Mouse (Mus musculus) limb, embryonic 14.5 days (tissue): ENCODE measurements at regions not wholly inside any gene's neighbourhood (a gene's known extent, or its start where the extent isn't known, plus 50 kb on each side); places are given as distances from the start of the nearest gene placed in this dataset.

Experiments
- ATAC-seq: fragments of 200-750 bp; cut with Nextera tagmentation; 2 replicates; pipeline ENCODE4 v1.8.0; 2017; ENCODE audit warnings: low read depth, moderate number of reproducible peaks, moderate TSS enrichment; ENCODE audit not compliant: low FRiP score
- DNase-seq: peaks from one replicate; pipeline ENCODE4 v3.0.0-alpha.2; 2015; ENCODE audit warnings: low spot score
- H3K27ac ChIP-seq: fragments of 300-500 bp; sonication (generic); replicated peaks from 2 replicates; pipeline ENCODE4 v1.5.1; 2014; ENCODE audit warnings: low read depth, mild to moderate bottlenecking, low read length, moderate library complexity, mixed read lengths
- H3K27me3 ChIP-seq: fragments of 300-500 bp; sonication (generic); 2 replicates; pipeline ENCODE4 v1.6.1; 2014; ENCODE audit warnings: low read length, mixed read lengths; ENCODE audit not compliant: control insufficient read depth, insufficient read depth
- H3K36me3 ChIP-seq: fragments of 300-500 bp; sonication (generic); 2 replicates; pipeline ENCODE4 v1.6.1; 2014; ENCODE audit warnings: mild to moderate bottlenecking, low read length, moderate library complexity, mixed read lengths; ENCODE audit not compliant: control insufficient read depth, insufficient read depth
- H3K4me1 ChIP-seq: fragments of 300-500 bp; sonication (generic); 2 replicates; pipeline ENCODE4 v1.6.1; 2014; ENCODE audit warnings: antibody characterized with exemption, low read length, mixed read lengths; ENCODE audit not compliant: control insufficient read depth, insufficient read depth
- H3K4me2 ChIP-seq: fragments of 300-500 bp; sonication (generic); replicated peaks from 2 replicates; pipeline ENCODE4 v1.6.1; 2014; ENCODE audit warnings: low read depth, mild to moderate bottlenecking, low read length, moderate library complexity; ENCODE audit not compliant: severe bottlenecking
- H3K4me3 ChIP-seq: fragments of 300-500 bp; sonication (generic); replicated peaks from 2 replicates; pipeline ENCODE4 v1.5.1; 2014; ENCODE audit warnings: low read length
- H3K9ac ChIP-seq: fragments of 300-500 bp; sonication (generic); 2 replicates; pipeline ENCODE4 v1.6.1; 2014; ENCODE audit warnings: mild to moderate bottlenecking, low read depth, low read length, moderate library complexity; ENCODE audit not compliant: severe bottlenecking
- H3K9me3 ChIP-seq: fragments of 300-500 bp; sonication (generic); 2 replicates; pipeline ENCODE4 v1.6.1; 2016; ENCODE audit warnings: low read length; ENCODE audit not compliant: control insufficient read depth
- POLR2A ChIP-seq: fragments of 200-500 bp; IDR thresholded peaks from 2 replicates; pipeline ENCODE4 v1.8.0; 2012; ENCODE audit warnings: inconsistent platforms, mild to moderate bottlenecking, moderate library complexity, borderline replicate concordance; ENCODE audit not compliant: insufficient read depth, insufficient read length; ENCODE audit errors: extremely low read depth
- WGBS: fragments of 180-500 bp; shearing (Covaris S2); extraction: QIAGEN DNeasy Blood & Tissue Kit; methylation state at CpG from one replicate; pipeline ENCODE4 v1.1.7; 2014; 5-methylcytosine and 5-hydroxymethylcytosine counted together

DNA sequence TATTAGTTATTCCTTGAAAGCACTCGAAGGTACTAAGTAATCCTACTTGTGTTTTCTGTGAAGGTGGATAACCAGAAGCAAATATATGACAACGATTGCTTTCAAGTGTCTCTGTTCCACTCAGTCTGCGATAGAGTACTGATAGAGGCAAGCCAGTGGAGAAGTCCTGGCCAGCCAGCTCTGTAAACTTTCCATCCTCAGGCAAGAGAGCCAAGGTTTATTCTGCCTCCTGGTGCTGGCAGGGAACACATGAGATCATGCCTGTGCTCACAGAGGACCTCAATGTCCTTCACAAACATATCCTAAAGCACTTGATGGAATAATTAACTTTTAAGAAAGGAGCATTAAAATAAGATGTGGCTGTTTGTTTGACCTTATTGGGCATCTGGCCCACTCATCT is 94.1 kb downstream of the Arrdc3 start:
- Histone ChIP-seq H3K4me3 (no peak overlapping the region), H3K4me1 (no peaks in the 10 kb centered on the region), H3K36me3 (no peaks in the 10 kb centered on the region), H3K27ac (no peak overlapping the region), H3K9me3 (no peaks in the 10 kb centered on the region), H3K9ac (no peak overlapping the region), H3K4me2 (no peak overlapping the region), H3K27me3 (no peaks in the 10 kb centered on the region)
- DNase-seq = no peak
- no peak for TF ChIP-seq POLR2A
- no peak for ATAC-seq
- 85% methylated on average over 3 of the region's 3 CpGs for WGBS

GRCm38 (mm10) chr13:80981201-80981600 is 98.0 kb downstream of the Arrdc3 start:
- no peaks in the 10 kb centered on the region for H3K36me3 ChIP-seq
- no peak overlapping the region for H3K4me3 ChIP-seq
- H3K4me2 ChIP-seq = no peak overlapping the region
- no peak for TF ChIP-seq POLR2A
- 83% methylated on average over 2 of the region's 2 CpGs for WGBS
- H3K9me3 ChIP-seq = no peaks in the 10 kb centered on the region
- H3K27ac ChIP-seq = no peak overlapping the region
- no peak overlapping the region for H3K9ac ChIP-seq
- no peaks in the 10 kb centered on the region for H3K4me1 ChIP-seq
- no peaks in the 10 kb centered on the region for H3K27me3 ChIP-seq
- no peak for ATAC-seq
- DNase-seq = no peak

DNA sequence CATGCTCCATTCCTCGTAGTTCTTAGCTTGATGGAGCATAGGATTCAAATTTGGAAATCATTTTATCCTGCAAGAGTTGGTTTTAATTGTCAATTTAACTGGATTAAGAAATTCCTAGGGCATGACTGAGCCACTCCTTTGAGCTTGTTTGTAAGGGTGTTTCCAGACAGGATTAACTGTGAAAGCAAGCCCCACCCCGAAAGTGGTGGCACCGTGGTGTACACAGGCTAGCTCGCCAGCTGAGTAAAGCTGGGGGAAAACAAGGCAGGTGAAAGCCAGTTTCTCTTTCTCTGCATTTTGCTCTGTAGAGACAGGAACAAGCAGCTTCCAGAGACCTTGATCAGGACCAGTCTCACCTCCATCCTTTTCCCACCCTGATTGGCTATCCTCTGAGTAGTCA is 103.5 kb downstream of the Arrdc3 start:
- TF ChIP-seq POLR2A = no peak
- Histone ChIP-seq H3K27ac (no peak overlapping the region), H3K27me3 (no peaks in the 10 kb centered on the region), H3K4me3 (no peak overlapping the region), H3K9ac (no peak overlapping the region), H3K4me1 (no peaks in the 10 kb centered on the region), H3K4me2 (no peak overlapping the region), H3K9me3 (no peaks in the 10 kb centered on the region), H3K36me3 (no peaks in the 10 kb centered on the region)
- 70% methylated on average over 4 of the region's 4 CpGs for WGBS
- no peak for DNase-seq
- ATAC-seq = no peak

DNA sequence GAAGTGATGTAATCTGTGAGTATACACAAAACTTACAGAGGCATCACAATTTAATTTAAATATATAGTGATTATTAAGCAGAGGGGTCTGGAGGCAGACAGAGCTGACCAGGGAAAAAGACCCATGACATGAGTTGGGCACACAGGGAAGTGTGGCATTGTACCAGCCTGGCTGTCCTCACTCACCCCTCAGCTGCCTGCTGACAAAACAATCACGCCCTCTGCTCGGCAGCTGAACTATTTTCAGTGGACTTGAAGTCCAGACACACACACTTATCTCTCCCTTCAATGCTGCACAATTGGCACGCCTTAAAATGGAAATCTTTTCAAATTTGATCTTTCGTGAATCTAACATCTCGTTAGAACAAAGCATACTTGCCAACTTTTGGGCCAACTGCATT is 106.6 kb downstream of the Arrdc3 start:
- no peak for TF ChIP-seq POLR2A
- no peak for DNase-seq
- H3K4me3 ChIP-seq = no peak overlapping the region
- H3K9ac ChIP-seq = no peak overlapping the region
- H3K4me2 ChIP-seq = no peak overlapping the region
- WGBS = 78% methylated on average over 5 of the region's 5 CpGs
- no peaks in the 10 kb centered on the region for H3K9me3 ChIP-seq
- no peaks in the 10 kb centered on the region for H3K4me1 ChIP-seq
- H3K27ac ChIP-seq = no peak overlapping the region
- H3K27me3 ChIP-seq = no peaks in the 10 kb centered on the region
- no peak for ATAC-seq
- no peaks in the 10 kb centered on the region for H3K36me3 ChIP-seq

DNA sequence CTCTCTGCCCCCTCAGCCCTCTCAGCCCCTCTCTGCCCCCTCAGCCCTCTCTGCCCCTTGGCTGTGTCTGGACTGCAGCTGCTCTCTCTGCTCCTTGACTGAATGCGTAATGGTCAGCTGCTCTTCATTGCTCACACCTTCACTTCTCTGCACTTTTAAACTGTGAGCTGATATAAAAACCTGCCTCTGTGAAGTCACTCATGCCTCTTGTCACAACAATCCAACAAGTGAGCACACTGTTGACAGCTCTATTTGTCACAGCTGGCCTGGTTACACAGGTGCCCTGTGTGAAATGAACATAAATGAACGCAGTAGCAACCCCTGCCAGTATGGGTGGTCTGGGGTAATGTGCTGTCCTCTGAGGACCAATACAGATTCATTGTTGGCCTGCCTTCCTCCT is 109.2 kb downstream of the Arrdc3 start:
- H3K4me2 ChIP-seq = no peak overlapping the region
- ATAC-seq = no peak
- no peak for TF ChIP-seq POLR2A
- no peaks in the 10 kb centered on the region for H3K9me3 ChIP-seq
- no peak for DNase-seq
- H3K27ac ChIP-seq = no peak overlapping the region
- H3K4me1 ChIP-seq = no peaks in the 10 kb centered on the region
- no peaks in the 10 kb centered on the region for H3K36me3 ChIP-seq
- H3K9ac ChIP-seq = no peak overlapping the region
- no peak overlapping the region for H3K4me3 ChIP-seq
- H3K27me3 ChIP-seq = no peaks in the 10 kb centered on the region
- WGBS = 25% methylated on average over 2 of the region's 2 CpGs

DNA sequence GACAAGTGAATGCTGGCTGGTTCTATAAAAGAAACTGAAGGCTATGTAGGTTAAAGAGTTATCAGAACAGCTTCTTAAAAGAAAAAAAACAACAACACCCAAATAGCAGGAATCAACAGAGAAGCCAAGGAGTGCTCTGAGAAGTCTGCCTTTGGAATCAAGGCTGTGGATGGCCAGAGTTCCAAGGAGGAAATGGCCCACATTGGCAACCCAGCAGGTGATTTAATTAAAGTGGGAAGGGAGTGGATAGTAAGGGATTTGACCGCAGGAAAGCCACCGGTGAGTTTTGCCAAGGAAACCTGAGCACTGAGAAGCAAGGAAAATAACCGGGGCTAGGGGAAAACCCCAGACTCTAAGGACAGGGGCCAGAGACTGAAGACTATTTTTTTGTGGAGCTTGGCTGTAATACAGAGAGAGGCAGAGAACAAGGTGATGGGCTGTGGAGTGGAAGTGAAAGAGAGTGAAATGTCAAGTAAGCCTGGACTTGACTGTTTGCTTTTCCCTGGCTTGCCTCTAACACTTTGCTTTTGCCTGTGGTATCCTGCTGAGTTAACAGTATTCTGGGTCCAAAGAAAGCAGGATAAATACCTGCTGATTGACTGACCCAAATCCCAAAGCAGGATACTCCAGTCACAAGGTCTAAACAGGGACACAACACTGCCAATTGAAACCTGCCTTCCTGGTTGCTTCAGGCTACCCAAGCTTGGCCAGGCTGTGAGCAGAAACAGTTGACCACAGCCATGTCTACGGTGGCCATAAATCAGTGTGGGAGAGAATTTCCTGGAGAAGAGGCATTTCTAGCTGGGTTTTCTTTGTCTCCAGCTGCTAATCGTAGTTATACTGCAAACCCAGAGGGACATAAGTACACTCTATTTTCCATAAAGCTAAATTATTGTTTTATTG is 125.9 kb downstream of the Arrdc3 start:
- 18% methylated on average over 5 of the region's 5 CpGs for WGBS
- peak overlapping the region; percentile 52; the same call in 1 of the 2 replicates for H3K27ac ChIP-seq
- peak; percentile 47 for ATAC-seq

More for the DNA sequence above, 125.9 kb downstream of the Arrdc3 start:
- no peak overlapping the region for H3K4me2 ChIP-seq
- H3K4me1 ChIP-seq = peaks cover 6% of the 10 kb centered on the region
- H3K4me3 ChIP-seq = no peak overlapping the region
- H3K9me3 ChIP-seq = no peaks in the 10 kb centered on the region
- peak; percentile 21 for DNase-seq
- no peaks in the 10 kb centered on the region for H3K27me3 ChIP-seq
- H3K9ac ChIP-seq = no peak overlapping the region
- H3K36me3 ChIP-seq = no peaks in the 10 kb centered on the region
- TF ChIP-seq POLR2A = no peak
